Mouse (Mus musculus): ENCODE data around the gene Sp7.

Gene Sp7

GRCm38 (mm10) chr15:102386640-102387039 is 19.7 kb upstream of the Sp7 start:
- no peak for DNase-seq (ENCODE audit: low spot score)

- no peak for DNase-seq (ENCODE audit: low spot score)
Measured at GRCm38 (mm10) chr15:102383671-102384070, 16.7 kb upstream of the Sp7 start.

GRCm38 (mm10) chr15:102381575-102381974 is 14.6 kb upstream of the Sp7 start:
- DNase-seq (ENCODE audit: low spot score), result peak; percentile 98

- DNase-seq (ENCODE audit: low spot score), result peak; percentile 81
Measured at GRCm38 (mm10) chr15:102377810-102378262, 10.9 kb upstream of the Sp7 start.

GRCm38 (mm10) chr15:102377163-102377543 is 10.2 kb upstream of the Sp7 start:
- DNase-seq (ENCODE audit: low spot score), result peak; percentile 96

GRCm38 (mm10) chr15:102376453-102377162 is 9.6 kb upstream of the Sp7 start:
- peak; percentile 82 for DNase-seq (ENCODE audit: low spot score)

GRCm38 (mm10) chr15:102370727-102371126 is 3.7 kb upstream of the Sp7 start:
- DNase-seq (ENCODE audit: low spot score), result peak; percentile 81

GRCm38 (mm10) chr15:102369972-102370371 is 3.0 kb upstream of the Sp7 start:
- peak; percentile 62 for DNase-seq (ENCODE audit: low spot score)

GRCm38 (mm10) chr15:102366238-102366637 is 744 bp downstream of the Sp7 start:
- no peak for DNase-seq (ENCODE audit: low spot score)

GRCm38 (mm10) chr15:102364678-102365077 is 2.3 kb downstream of the Sp7 start:
- DNase-seq (ENCODE audit: low spot score), result no peak

GRCm38 (mm10) chr15:102362648-102363047 is 4.3 kb downstream of the Sp7 start:
- no peak for DNase-seq (ENCODE audit: low spot score)

- DNase-seq (ENCODE audit: low spot score), result no peak
Measured at GRCm38 (mm10) chr15:102358834-102359233, 8.1 kb downstream of the Sp7 start.

- no peak for DNase-seq (ENCODE audit: low spot score)
Measured at GRCm38 (mm10) chr15:102358126-102358525, 8.9 kb downstream of the Sp7 start.

- no peak for DNase-seq (ENCODE audit: low spot score)
Measured at GRCm38 (mm10) chr15:102356501-102357325, 10.3 kb downstream of the Sp7 start.

GRCm38 (mm10) chr15:102355871-102356441 is 11.0 kb downstream of the Sp7 start:
- peak; percentile 45 for DNase-seq (ENCODE audit: low spot score)

- DNase-seq (ENCODE audit: low spot score), result peak; percentile 66
Measured at GRCm38 (mm10) chr15:102355134-102355870, 11.7 kb downstream of the Sp7 start.

- no peak for DNase-seq (ENCODE audit: low spot score)
Measured at GRCm38 (mm10) chr15:102353986-102354385, 13.0 kb downstream of the Sp7 start.

- no peak for DNase-seq (ENCODE audit: low spot score)
Measured at GRCm38 (mm10) chr15:102352177-102352576, 14.8 kb downstream of the Sp7 start.

GRCm38 (mm10) chr15:102350942-102351291 is 16.1 kb downstream of the Sp7 start:
- DNase-seq (ENCODE audit: low spot score), result no peak

- peak; percentile 100 for DNase-seq (ENCODE audit: low spot score)
Measured at GRCm38 (mm10) chr15:102350138-102350941, 16.6 kb downstream of the Sp7 start, which contains the start of gene Aaas. Aaas (minus strand) TSS chr15:102350771.

- peak; percentile 77 for DNase-seq (ENCODE audit: low spot score)
Measured at GRCm38 (mm10) chr15:102346444-102346843, 20.5 kb downstream of the Sp7 start.
